Mouse (Mus musculus): ENCODE data around the gene Ptpn5. TPM values are rescaled to one million over a fixed set of nuclear protein-coding genes. Genes with fewer than 3 reads are reported as not detected.

Ptpn5 gene
- polyA plus RNA-seq, 1 experiment from 2014 or later: 184 TPM

DNA sequence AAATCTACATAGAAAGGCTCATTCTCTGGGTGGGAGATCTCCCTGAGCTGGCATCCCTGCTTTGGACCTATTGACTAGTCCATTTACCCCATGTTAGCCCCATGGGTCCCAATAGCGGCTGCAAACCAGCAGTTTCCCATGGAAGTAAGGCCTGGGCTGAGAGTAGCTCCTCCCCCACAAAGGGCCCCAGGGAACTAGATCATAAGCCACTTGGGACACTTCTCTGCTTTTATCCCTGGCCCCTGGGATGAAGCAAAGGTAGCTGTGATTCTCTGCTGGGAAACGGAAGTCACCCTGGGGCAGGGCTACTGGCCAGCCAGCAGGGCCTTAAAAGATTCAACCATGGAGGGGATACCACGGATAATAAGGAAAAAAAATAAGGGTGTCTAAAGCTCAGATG lies 56.8 kb downstream of the Ptpn5 start:
- no peak overlapping the region for H3K4me2 ChIP-seq
- no peaks in the 10 kb centered on the region for H3K9me3 ChIP-seq
- WGBS: 69% methylated on average over 3 of the region's 3 CpGs
- ATAC-seq (replicated peaks): no peak
- H3K36me3 ChIP-seq (replicated peaks): peaks cover 13% of the 10 kb centered on the region; the same call in 1 of the 2 replicates
- no peaks in the 10 kb centered on the region for H3K27me3 ChIP-seq (replicated peaks)
- H3K9ac ChIP-seq: no peak overlapping the region
- no peak overlapping the region for H3K4me3 ChIP-seq
- no peaks in the 10 kb centered on the region for H3K4me1 ChIP-seq
- H3K27ac ChIP-seq: no peak overlapping the region

DNA sequence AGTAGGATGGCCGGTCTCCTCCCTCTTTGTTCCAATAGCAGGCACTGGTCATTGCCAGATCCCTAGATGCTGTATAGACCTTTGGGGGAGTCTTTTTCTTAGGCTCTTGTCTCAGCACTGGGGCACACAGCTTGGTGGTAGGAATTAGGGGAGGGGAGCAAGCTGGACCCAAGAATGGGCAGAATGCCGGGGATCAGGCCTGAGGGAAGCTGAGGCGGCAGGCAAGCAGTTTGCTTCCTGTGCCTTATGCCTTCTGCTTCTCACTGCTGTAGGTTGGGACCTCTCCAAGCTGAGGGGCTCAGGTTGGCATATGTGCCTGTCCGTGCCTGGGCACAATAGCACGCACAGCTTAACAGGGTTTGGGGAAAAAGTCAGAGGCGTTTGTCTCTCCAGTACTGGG lies 57.3 kb downstream of the Ptpn5 start:
- Histone ChIP-seq H3K9ac (no peak overlapping the region), H3K9me3 (no peaks in the 10 kb centered on the region), H3K4me3 (no peak overlapping the region), H3K27me3 (replicated peaks) (no peaks in the 10 kb centered on the region), H3K27ac (no peak overlapping the region), H3K4me2 (no peak overlapping the region), H3K4me1 (no peaks in the 10 kb centered on the region), H3K36me3 (replicated peaks) (peaks cover 13% of the 10 kb centered on the region; the same call in 1 of the 2 replicates)
- 89% methylated on average over 6 of the region's 6 CpGs for WGBS
- ATAC-seq (replicated peaks): no peak

DNA sequence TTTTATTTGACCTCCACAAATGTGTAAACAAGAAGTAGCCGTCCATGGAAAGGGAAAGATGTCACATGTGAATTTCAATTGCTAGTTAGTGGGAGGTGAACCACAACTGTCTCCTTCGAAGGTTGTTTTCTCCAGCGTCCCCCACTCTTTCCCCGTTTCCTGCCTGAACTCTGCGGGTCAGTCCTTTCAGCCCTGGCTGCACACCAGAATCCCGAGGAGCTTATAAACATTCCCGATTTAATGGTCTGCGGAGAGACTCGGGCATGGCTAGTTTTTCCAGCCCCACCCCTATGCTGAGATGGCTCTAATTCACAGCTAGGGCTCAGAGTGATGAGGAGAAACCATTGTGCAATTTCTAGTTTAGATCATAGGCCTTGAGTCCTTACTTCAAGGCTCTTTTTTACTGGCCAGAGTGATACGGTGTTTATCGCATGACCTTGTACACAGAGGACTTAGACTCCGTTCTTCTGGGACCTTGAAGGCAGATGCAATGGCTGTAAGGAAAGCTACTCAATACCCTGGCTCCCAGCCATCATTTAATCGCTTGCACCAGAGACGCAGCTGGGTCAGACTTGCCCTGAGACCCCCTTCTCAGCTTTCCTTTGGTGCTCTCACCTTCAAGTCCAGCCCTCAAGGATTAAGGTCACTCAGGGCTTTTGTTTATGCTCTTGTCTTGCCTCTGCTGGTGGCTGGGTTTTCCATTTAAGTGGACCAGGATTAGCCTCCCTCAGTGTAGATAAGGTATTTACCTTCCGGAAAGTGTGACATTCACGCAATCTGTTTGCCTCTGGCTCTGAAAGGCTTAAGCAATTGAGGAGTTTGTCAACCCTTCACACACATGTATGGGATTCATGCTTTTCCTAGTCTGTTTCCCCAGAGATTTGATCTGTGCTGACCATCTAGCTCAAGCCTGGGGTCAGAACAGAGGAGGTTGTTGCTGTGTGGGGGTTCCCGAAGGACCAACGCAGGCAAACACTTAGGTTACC lies 59.7 kb downstream of the Ptpn5 start:
- no peak overlapping the region for H3K4me2 ChIP-seq
- no peak overlapping the region for H3K4me3 ChIP-seq
- no peak for ATAC-seq (replicated peaks)
- no peak overlapping the region for H3K9ac ChIP-seq
- no peak overlapping the region for H3K27ac ChIP-seq
- H3K4me1 ChIP-seq: no peaks in the 10 kb centered on the region
- 43% methylated on average over 18 of the region's 18 CpGs for WGBS
- peaks cover 10% of the 10 kb centered on the region; the same call in 1 of the 2 replicates for H3K36me3 ChIP-seq (replicated peaks)
- no peaks in the 10 kb centered on the region for H3K27me3 ChIP-seq (replicated peaks)
- H3K9me3 ChIP-seq: no peaks in the 10 kb centered on the region

DNA sequence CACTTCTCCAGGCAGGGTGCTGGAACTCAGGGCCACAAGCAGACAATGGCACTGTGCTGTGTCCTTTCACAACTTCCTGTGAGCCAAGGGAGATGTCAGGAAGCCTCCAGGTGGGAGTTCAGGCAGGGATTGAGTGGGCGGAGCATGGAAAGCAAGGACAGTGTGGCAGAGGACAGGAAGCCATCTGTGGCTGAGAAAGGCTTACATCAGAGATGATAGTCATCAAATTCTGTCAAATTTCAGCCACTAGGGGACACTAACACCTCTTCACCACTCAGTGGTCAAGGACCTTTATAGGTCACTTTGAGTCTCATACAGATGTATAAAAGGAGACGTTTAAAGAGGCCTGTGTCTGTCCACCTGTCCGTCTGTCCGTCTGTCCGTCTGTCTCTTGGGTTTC lies 60.9 kb downstream of the Ptpn5 start:
- Histone ChIP-seq H3K4me1 (no peaks in the 10 kb centered on the region), H3K4me3 (no peak overlapping the region), H3K27ac (no peak overlapping the region), H3K4me2 (no peak overlapping the region), H3K9ac (no peak overlapping the region), H3K27me3 (replicated peaks) (no peaks in the 10 kb centered on the region), H3K36me3 (replicated peaks) (no peaks in the 10 kb centered on the region), H3K9me3 (no peaks in the 10 kb centered on the region)
- WGBS: 74% methylated on average over 5 of the region's 5 CpGs
- ATAC-seq (replicated peaks): no peak; the same call in 1 of the 2 replicates

DNA sequence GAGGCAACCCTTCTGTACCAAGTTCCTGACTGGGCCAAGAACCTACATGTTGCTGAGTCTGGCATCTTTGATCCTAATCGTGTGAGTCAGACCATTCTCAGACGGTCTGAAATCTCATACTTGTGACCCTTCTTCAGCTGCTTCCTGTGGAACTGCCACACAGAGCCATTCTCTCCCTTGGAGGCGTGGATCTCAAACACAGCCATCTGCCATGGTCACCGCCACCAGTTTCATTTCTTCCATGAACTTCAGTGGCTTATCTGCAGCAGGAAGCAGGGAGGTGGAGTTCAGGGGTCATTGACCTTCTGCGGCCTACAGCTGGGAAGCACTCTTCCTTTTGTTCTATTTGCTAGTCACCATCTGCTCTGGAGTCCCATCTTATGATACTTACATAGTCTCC lies 65.6 kb downstream of the Ptpn5 start:
- no peak for ATAC-seq (replicated peaks)
- Histone ChIP-seq H3K4me1 (no peaks in the 10 kb centered on the region), H3K27me3 (replicated peaks) (no peaks in the 10 kb centered on the region), H3K27ac (no peak overlapping the region), H3K9ac (no peak overlapping the region), H3K4me2 (no peak overlapping the region), H3K4me3 (no peak overlapping the region), H3K36me3 (replicated peaks) (no peaks in the 10 kb centered on the region), H3K9me3 (no peaks in the 10 kb centered on the region)
- 82% methylated on average over 5 of the region's 5 CpGs for WGBS

DNA sequence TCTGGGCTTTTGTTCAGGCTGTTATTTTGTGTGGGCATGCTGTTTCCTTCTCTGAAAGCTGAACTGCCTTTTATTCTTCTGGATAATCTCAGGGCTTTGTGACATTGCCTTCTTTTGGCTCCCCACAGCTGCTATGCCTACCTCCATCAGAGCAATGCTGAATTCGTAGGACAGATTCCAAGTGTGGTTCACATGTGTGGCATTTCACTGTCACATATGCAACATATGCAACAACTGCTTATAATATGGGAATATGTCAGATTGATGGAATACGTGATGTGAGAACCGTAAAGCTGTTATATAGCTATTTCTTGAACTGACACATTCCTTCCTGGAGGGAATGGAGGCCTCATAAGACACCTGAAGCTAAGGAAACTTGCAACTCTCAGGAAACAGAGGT lies 66.5 kb downstream of the Ptpn5 start:
- H3K27me3 ChIP-seq (replicated peaks): no peaks in the 10 kb centered on the region
- WGBS: 78% methylated on average over 3 of the region's 3 CpGs
- H3K9me3 ChIP-seq: no peaks in the 10 kb centered on the region
- no peak overlapping the region for H3K9ac ChIP-seq
- no peak overlapping the region for H3K27ac ChIP-seq
- H3K4me3 ChIP-seq: no peak overlapping the region
- no peaks in the 10 kb centered on the region for H3K4me1 ChIP-seq
- H3K4me2 ChIP-seq: no peak overlapping the region
- no peaks in the 10 kb centered on the region for H3K36me3 ChIP-seq (replicated peaks)
- ATAC-seq (replicated peaks): no peak

DNA sequence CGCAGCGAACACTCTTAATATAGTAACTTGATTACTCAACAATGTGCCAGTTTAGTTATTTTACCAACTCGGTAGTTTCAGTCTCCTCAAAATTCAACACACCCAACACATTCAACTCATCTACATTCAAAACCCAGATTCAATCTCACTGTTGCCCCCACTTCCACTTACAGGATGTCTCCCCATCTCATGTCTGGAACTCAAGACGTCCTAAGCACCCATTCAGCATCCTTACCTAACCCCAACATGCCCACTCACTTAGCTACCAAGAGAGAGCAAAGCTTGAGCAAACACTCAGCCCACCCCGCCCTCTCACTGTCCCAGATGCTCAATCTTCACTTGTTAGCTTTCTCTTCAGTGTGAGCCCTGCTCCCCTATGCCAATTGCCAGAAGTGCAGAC lies 71.9 kb downstream of the Ptpn5 start:
- Histone ChIP-seq H3K36me3 (replicated peaks) (no peaks in the 10 kb centered on the region), H3K27ac (no peak overlapping the region), H3K27me3 (replicated peaks) (no peaks in the 10 kb centered on the region), H3K4me3 (no peak overlapping the region), H3K4me1 (no peaks in the 10 kb centered on the region), H3K9ac (no peak overlapping the region), H3K9me3 (no peaks in the 10 kb centered on the region), H3K4me2 (no peak overlapping the region)
- ATAC-seq (replicated peaks): no peak
- 83% methylated on average over 5 of the region's 5 CpGs for whole genome bisulfite sequencing

DNA sequence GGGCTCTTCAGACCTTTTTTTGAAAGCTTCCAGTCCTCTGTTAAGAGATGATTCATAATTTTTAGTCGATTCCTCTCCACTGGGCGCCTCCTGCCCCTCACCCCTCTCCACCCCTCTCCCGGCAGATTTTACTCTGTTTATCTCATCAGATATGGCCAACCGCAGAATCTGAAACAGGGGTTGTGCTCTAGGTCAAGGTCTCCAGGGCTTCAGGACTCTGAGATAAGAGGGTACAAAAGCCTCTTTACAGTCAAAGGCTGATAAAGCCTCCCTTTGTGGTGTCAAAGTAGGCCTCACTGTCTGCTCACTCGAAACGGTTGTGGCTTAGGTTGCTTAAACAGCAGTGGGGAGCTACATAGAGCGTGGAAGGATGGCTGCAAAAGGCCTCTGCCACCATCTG lies 74.1 kb downstream of the Ptpn5 start:
- Histone ChIP-seq H3K4me1 (no peaks in the 10 kb centered on the region), H3K27ac (no peak overlapping the region), H3K27me3 (replicated peaks) (no peaks in the 10 kb centered on the region), H3K9me3 (no peaks in the 10 kb centered on the region), H3K36me3 (replicated peaks) (no peaks in the 10 kb centered on the region), H3K9ac (no peak overlapping the region), H3K4me3 (no peak overlapping the region), H3K4me2 (no peak overlapping the region)
- ATAC-seq (replicated peaks): no peak
- 73% methylated on average over 7 of the region's 7 CpGs for WGBS

DNA sequence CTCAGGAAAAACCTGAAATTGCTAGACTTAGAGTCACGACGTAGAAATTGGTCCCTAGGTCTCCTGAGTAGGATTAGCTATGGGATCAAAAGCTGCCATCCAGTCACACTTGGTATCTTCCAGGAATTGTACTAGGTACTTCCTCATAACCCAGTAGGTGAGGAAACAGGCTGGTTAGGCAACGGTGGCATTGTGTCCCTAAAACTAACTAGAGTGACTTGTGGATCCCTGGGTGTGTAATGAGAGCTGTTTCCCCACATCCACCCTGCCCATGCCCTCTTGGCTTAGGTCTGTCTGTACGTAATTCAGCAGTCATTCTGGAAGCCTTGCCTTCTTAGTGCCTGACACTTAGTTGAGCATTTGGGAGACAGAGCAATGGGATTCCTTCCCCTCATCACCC lies 77.2 kb downstream of the Ptpn5 start:
- H3K4me1 ChIP-seq: peaks cover 18% of the 10 kb centered on the region
- H3K4me3 ChIP-seq: no peak overlapping the region
- no peaks in the 10 kb centered on the region for H3K9me3 ChIP-seq
- no peak overlapping the region for H3K4me2 ChIP-seq
- no peak overlapping the region for H3K9ac ChIP-seq
- H3K27me3 ChIP-seq (replicated peaks): no peaks in the 10 kb centered on the region
- H3K27ac ChIP-seq: no peak overlapping the region
- H3K36me3 ChIP-seq (replicated peaks): no peaks in the 10 kb centered on the region
- no peak for ATAC-seq (replicated peaks)
- 84% methylated on average over 4 of the region's 4 CpGs for WGBS

DNA sequence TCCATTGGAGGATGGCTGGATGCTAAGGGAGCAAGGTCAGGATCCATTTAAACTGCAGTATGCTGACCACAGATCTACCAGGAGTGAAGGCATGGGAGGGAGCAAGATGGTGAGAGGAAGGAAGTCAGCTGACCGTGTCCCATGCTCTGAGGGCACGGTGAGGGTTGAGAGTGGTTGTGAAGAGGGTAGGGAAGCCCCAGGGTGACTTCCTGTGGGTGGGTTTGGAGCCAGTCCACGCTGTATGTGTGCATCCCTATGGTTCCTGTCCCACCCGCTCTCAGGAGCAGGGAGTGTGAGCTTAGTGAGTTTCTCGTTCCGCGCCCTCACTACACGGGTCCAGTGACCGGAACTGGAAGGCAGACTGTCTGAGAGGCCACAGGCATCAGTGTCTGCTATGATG lies 77.7 kb downstream of the Ptpn5 start:
- Histone ChIP-seq H3K4me1 (peaks cover 22% of the 10 kb centered on the region), H3K27ac (no peak overlapping the region), H3K4me3 (no peak overlapping the region), H3K4me2 (no peak overlapping the region), H3K27me3 (replicated peaks) (no peaks in the 10 kb centered on the region), H3K9me3 (no peaks in the 10 kb centered on the region), H3K9ac (no peak overlapping the region), H3K36me3 (replicated peaks) (no peaks in the 10 kb centered on the region)
- 84% methylated on average over 9 of the region's 9 CpGs for WGBS
- no peak for ATAC-seq (replicated peaks)

DNA sequence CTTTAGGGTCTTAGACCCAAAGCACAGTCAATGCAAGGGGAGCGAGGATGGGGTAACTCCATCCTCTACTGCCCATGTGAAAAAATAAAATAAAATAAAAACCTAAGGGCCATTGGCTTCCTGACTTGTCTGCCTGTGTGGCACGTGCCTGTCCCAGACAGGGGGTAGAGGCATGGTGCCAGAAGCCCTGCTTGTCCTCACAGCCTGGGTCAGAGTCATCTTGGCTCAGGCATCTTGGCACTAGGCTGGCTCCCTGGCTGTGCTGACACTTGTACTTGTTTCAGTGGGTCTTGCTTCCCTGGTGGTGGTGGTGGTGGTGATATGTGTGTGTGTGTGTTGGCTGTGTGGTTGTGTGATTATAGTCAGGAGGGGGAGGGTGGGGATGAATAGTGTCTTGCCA lies 78.8 kb downstream of the Ptpn5 start:
- ATAC-seq (replicated peaks): no peak
- Histone ChIP-seq H3K27ac (no peak overlapping the region), H3K9ac (no peak overlapping the region), H3K36me3 (replicated peaks) (no peaks in the 10 kb centered on the region), H3K4me3 (no peak overlapping the region), H3K4me2 (no peak overlapping the region), H3K9me3 (no peaks in the 10 kb centered on the region), H3K4me1 (peaks cover 22% of the 10 kb centered on the region), H3K27me3 (replicated peaks) (no peaks in the 10 kb centered on the region)
- 79% methylated on average over 2 of the region's 2 CpGs for WGBS

DNA sequence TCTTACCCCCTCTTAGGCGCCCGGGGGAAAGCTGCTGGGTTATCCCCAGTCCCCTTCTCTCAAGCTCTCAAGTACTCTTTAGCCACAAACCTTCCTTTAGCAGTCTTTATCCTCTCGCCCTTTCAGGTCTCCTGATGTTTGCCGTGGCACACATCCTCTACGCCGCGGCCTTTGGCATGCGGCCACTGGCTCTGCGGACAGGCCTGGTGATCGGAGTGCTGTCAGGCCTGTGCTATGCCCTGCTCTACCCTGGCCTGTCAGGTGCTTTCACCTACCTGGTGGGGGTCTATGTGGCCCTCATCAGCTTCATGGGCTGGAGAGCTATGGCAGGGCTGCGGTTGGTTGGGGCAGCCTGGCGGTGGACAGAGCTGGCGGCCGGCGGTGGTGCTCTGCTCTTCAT lies 80.2 kb downstream of the Ptpn5 start:
- H3K4me2 ChIP-seq: no peak overlapping the region
- peaks cover 22% of the 10 kb centered on the region for H3K4me1 ChIP-seq
- no peaks in the 10 kb centered on the region for H3K36me3 ChIP-seq (replicated peaks)
- H3K27ac ChIP-seq: no peak overlapping the region
- H3K9ac ChIP-seq: no peak overlapping the region
- H3K9me3 ChIP-seq: no peaks in the 10 kb centered on the region
- H3K27me3 ChIP-seq (replicated peaks): no peaks in the 10 kb centered on the region
- no peak overlapping the region for H3K4me3 ChIP-seq
- no peak for ATAC-seq (replicated peaks)
- 92% methylated on average over 15 of the region's 15 CpGs for WGBS

DNA sequence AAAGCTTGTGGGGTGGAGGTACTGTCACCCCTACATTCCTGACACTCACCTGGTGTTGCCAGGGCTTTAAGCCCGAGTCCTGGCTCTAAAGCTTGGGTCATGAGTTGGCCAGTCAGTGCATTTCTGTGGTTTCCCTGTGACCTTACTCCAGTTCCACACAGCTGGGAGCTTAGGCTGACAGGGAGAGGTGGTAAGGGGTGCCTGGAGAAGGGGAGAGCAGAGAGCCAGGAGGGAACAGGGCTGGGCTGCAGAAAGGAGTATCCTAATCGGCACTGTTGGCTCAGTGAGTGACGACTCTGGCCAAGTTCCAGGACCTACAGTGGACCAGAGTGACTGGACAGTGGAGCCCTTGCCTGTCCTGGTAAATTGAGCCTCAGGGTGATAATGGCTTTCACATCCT lies 81.2 kb downstream of the Ptpn5 start:
- Histone ChIP-seq H3K9me3 (no peaks in the 10 kb centered on the region), H3K9ac (no peak overlapping the region), H3K36me3 (replicated peaks) (no peaks in the 10 kb centered on the region), H3K4me1 (peaks cover 22% of the 10 kb centered on the region), H3K27me3 (replicated peaks) (no peaks in the 10 kb centered on the region), H3K4me2 (peak overlapping the region; percentile 90; the same call in 1 of the 2 replicates), H3K27ac (peak overlapping the region; percentile 44; the same call in 1 of the 2 replicates), H3K4me3 (no peak overlapping the region)
- WGBS: 42% methylated on average over 3 of the region's 3 CpGs
- ATAC-seq (replicated peaks): no peak
